Mouse (Mus musculus) layer of hippocampus, adult 2 months (tissue): Measurements from ENCODE around the gene Galnt10. TPM values are rescaled to one million over a fixed set of nuclear protein-coding genes. Genes with fewer than 3 reads are reported as not detected.
A peak's percentile ranks its signal among the peaks of the same experiment; 100 is the strongest.

Experiments used
- DNase-seq, 2 experiments: peaks; one replicate each; pipeline ENCODE4 v3.0.0; 2022; ENCODE audit warnings: low spot score in 2 of 2
- H3K27ac ChIP-seq: fragments of 200-600 bp; 2 replicates; pipeline ENCODE4 v1.8.1; 2022
- H3K4me3 ChIP-seq: fragments of 200-600 bp; 2 replicates; pipeline ENCODE4 v1.8.1; 2022; ENCODE audit warnings: mild to moderate bottlenecking
- CTCF ChIP-seq: fragments of 200-600 bp; conservative IDR thresholded peaks from 2 replicates; pipeline ENCODE4 v1.8.1; 2022; ENCODE audit warnings: antibody characterized with exemption, mild to moderate bottlenecking, moderate library complexity
- total RNA-seq, 2 experiments: library from RNA; stranded (reverse); gene quantifications; 2 replicates each; pipeline ENCODE4 v1.2.3; 2021

Gene Galnt10
- total RNA-seq, 2 experiments from 2014 or later: 6.3 TPM

DNA sequence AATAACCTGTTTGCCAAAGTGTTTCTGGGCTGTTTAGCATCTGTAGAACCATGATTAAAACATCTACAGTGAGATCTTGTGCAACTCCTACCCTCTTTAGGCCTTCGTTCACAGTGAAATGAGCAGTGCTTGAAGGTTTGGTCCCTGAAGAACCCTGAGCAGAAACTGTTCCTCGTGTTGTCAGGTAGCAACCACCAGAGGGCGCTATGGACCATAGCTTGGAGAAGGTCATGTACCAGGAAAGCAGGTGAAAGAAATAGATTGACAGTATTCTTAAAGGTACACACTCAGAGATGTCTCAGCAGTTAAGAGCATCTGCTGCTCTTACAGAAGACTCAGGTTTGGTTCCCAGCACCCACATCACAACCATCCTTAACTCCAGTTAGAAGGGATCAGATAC lies 142.7 kb downstream of the Galnt10 start:
- peak; percentile 83 for TF ChIP-seq CTCF
- no peak overlapping the region for H3K4me3 ChIP-seq
- H3K27ac ChIP-seq: no peak overlapping the region
- DNase-seq: peak in 1 of 2 experiments; percentile 28

DNA sequence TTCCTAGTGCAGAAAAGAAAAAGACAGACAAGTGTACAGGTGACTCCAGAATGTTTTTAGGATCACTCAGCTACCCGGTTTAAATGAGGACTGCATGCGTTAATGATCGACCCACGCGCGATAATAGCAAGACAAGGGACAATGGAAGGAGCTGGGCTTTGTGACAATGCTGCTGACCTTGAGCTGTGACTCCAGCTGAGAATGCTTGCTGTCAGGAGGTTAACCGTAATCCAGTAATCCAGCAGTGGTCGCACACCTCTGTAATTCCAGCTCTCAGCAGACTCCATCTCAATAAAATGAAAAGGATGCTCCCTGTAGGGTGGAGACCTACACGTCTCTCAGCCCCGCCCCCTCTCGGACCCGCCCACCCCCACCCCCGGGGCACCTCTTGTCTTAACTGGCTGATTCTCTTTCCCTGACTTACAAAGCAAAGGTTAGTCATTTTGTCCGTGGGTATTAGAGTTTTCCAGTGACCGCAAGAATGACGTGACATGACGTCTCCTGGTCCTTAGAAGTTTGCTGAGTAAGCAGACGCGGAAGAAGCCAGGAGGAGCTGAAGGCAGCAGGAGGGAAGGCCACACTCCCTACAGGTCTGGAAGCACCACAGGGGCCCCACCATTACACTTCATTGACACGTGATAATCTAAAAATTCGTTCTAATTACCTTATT lies 145.8 kb downstream of the Galnt10 start:
- DNase-seq: no peak
- Histone ChIP-seq H3K27ac (no peak overlapping the region), H3K4me3 (no peak overlapping the region)
- TF ChIP-seq CTCF: no peak

DNA sequence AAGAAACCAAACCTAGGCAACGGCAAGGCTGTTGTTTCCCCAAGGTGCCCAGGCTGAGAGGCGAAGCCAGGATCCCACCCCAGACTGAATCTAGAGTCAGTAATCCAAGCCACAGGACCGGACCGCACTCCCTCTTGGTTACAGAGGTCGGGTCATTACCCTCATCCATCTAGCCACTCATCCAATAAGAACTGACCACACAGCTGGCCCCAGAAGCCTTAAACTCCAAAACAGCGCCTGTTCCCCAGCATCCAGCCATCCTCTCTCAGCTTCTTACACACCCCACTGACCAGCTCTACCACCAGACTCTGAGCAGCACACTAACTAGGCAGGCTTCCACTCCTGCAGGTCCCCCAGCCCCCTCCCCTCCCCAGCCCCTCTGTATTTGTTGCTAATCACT lies 149.8 kb downstream of the Galnt10 start:
- DNase-seq: no peak
- H3K4me3 ChIP-seq: no peak overlapping the region
- TF ChIP-seq CTCF: no peak
- no peak overlapping the region for H3K27ac ChIP-seq

DNA sequence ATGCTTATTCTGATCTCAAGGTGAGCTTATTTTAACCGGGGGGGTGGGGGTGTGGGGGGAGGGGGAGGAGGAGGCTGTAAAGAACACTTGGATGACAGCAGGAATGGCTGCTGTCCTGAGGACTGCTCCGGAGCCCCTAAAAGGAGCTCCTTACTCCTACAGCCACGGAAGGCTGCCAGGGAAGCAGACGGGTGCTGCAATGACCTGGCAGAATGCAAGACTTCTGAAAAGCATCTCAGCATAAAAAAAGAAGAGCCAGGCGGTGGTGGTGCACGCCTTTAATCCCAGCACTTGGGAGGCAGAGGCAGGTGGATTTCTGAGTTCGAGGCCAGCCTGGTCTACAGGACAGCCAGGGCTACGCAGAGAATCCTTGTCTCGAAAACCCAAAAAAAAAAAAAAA lies 152.6 kb downstream of the Galnt10 start:
- DNase-seq: no peak
- H3K4me3 ChIP-seq: no peak overlapping the region
- H3K27ac ChIP-seq: no peak overlapping the region
- no peak for TF ChIP-seq CTCF

DNA sequence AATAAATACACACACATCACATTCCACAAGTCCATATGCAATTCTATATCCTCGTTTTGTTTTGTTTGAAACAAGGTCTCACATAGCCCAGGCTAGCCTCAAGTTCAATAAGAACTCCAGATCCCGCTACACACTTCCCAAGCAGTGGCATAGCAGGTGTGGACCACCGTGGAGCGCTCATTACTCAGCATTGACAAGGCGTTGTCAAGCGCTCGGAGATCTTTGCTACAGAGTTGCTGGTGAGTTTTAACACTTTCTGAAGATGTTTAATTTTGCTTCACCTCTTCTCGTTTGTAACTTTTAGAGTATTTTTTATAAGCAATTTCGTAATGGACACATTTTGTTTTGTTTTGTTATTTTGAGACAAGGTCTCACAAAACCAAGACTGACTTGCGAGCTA lies 154.2 kb downstream of the Galnt10 start:
- TF ChIP-seq CTCF: no peak
- Histone ChIP-seq H3K27ac (no peak overlapping the region), H3K4me3 (no peak overlapping the region)
- DNase-seq: no peak

DNA sequence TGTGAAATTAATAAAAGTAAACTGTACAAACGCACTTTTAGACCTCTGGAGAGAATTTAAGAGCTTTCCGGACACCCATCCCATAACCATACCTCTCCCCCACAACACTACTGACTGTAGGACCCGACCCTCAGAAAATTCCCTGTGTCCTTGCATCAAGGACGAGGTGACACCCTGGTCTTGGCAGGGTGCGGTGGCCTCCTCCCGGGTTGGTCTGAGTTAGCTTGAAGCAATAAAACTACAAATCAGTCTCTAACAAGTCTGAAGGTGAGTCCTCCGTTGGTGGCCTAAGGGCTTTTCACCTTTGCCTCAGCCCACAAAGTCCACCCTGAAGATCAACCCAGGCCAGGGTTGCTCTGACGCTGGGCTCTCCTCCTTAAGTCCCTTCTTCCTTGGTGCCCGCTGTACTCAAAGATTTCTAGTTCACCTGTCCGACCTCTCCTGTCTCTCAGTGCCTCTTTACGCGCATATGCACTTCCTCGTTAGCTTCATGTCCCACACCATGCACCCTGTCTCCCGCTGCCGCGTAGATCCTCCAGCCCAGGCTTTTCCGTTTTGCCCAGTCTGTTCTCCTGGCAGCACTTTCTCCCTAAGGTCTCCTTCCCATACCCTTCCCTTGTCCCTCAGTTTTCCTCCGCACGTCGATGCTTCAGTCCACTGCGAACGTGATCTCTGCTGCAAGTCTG lies 155.2 kb downstream of the Galnt10 start:
- Histone ChIP-seq H3K4me3 (peak overlapping the region; percentile 83), H3K27ac (peak overlapping the region; percentile 67; the same call in 1 of the 2 replicates)
- no peak for DNase-seq
- no peak for TF ChIP-seq CTCF

DNA sequence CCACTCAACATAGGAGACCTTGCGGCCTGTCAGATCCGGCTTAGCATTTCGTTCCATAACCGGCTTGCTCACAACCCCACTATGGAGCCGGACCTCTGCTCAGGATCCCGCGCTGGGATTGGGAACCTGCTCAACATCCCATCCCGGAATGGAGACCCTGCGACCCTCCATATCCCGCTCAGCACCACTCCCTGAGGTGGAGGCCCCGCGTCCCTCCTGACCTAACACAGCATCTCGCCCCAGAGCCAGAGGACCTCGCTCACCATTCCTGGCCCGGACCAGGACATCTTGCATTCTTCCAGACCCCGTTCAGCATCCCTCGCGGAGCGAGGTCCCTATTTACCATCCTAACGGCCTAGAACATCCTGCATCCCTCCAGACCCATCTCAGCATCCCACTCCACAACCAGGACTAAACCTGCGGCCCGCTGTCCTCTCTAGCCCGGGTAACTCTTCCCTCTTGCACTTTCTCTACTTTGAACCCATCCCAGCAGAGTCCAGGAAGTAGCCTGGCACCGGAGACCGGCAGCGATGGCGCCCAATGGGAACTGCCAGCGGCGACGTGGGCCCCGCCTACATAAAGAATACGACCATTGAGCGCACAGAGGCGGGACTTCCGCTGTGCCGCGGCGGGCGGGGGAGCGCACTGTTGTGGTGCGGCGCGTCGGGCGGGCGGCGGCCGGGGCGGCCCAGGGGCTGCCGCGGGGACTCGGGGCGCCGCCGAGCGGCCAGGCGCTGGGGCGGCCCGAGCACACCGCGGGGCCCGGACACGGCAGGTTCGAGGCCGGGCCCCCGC lies 155.9 kb downstream of the Galnt10 start, which contains the start of gene Sap30l:
TSS of gene Sap30l (plus strand) at position 667 of the 795 bp plus-strand sequence.
- Histone ChIP-seq H3K4me3 (peak within 1 kb of the TSS; percentile 95), H3K27ac (peak within 1 kb of the TSS; percentile 81)
- no peak for TF ChIP-seq CTCF
- DNase-seq: peak; percentile 95 to 97

DNA sequence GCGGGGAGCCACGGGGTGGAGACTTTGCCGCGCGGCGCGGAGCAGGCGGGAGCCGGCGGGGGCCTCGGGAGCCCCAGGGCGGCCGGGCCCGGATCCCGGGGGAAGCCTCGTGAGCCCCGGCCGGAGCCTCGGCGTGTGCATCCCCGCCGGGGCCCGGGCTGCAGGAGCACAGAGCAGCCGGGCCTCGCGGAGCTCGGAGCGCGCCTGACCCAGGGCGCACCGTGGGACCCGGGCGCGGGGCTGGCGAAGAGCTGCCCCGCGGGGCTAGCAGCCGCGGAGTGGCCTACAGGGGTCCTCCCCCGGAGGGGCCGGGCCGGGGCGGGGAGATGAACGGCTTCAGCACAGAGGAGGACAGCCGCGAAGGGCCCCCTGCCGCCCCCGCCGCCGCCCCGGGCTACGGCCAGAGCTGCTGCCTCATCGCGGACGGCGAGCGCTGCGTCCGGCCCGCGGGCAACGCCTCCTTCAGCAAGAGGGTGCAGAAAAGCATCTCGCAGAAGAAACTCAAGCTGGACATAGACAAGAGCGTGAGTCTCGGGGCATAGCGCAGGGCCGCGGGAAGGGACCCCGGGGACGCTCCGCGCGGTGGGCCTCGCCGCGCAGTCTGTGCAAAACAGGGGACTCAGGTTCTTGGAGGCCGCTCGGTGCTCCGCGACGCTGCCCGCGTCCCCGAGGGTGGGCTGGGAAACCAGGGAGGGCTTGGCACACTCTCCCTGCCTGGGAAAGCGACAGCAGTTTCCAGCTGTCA lies 156.7 kb downstream of the Galnt10 start:
- no peak for TF ChIP-seq CTCF
- Histone ChIP-seq H3K4me3 (peak overlapping the region; percentile 95), H3K27ac (peak overlapping the region; percentile 81)
- DNase-seq: peak; percentile 29 to 37

DNA sequence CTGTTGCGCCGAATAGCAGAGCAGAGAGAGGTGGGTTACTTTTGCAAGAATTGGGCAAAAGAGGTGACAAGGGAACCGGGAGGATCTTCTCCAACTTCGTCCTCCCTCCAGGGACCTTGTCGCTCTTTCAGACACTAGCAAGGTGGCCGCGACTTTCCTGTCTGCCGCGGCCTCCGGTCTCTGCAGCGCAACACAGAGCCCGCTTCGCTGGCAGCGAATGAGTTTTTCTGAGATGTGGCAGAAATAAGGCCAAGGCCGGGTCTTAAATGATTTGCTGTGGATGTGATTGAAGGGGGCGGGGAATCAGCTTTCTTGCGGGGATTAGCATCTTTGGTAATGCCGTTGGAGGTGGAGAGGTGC lies 157.2 kb downstream of the Galnt10 start:
- TF ChIP-seq CTCF: no peak
- no peak for DNase-seq
- peak overlapping the region; percentile 81 for H3K27ac ChIP-seq
- H3K4me3 ChIP-seq: peak overlapping the region; percentile 95

DNA sequence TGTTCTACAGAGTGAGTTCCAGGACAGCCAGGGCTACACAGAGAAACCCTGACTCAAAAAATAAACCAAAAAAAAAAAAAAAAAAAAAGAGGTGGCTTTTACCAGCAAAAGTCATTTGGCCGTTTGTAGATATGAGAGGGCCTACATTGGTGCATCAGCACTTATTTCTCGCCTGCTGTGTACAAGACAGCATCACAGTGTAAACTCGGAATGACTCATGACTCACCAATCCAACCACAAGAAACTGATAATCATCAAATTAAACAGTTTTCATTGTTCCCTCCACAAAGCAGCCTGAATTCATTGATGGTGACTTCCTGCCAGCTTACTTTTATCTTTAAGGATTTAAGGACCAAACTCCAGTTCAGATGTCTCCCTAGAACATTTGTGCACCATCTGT lies 159.8 kb downstream of the Galnt10 start:
- Histone ChIP-seq H3K27ac (no peak overlapping the region), H3K4me3 (no peak overlapping the region)
- TF ChIP-seq CTCF: no peak
- DNase-seq: no peak

DNA sequence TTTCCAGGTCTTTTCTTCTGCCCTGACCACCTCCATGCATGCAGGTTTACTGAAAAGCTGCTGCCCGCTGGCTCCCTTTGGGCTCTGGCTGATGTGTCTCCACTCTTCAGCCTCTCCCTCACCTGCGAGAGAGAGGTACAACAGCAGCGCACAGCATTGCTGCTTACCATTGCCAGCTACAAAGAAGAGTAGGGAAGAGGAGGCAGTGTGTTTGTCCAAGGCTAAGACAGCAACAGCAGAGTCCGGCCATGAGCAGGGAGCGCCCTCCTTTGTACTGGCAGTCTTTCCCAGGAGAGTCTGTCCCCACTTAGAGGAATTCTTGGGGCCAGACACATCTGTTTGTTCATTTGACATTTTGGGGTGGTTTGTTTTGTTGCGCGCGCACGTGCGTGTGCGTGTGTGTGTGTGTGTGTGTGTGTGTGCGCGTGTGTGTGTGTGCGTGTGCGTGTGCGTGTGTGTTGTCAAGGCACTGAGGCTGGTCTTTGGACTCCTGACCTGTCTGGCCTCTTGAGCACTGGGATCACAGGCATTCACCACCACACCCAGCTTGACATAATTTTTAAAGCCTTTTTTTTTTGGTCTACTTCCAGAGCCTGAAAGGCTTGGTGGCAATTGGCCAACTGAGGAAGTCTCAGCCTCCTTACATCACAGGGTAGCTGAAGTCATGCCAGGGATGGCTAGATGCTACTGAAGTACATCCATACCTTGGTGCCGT lies 163.9 kb downstream of the Galnt10 start:
- Histone ChIP-seq H3K27ac (no peak overlapping the region), H3K4me3 (no peak overlapping the region)
- no peak for DNase-seq
- TF ChIP-seq CTCF: no peak

DNA sequence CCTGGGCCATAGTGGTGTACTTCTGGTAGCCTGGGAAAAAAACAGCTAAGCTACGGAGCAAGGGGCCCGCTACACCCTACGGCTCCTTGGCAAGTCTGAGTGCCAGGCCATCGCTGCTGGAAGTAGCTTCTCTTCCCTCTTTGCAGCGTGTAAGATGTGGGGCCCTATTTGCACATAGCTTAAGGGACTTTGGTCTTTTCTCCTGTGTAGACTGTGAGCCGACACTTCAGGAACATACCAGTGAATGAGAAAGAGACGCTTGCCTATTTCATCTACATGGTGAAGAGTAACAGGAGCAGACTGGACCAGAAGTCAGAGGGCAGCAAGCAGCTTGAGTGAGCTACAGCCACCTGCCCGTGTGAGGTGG lies 164.5 kb downstream of the Galnt10 start:
- Histone ChIP-seq H3K4me3 (no peak overlapping the region), H3K27ac (no peak overlapping the region)
- no peak for TF ChIP-seq CTCF
- DNase-seq: no peak
